Mouse (Mus musculus): Measurements from ENCODE around the gene Tmem160.

The Tmem160 gene

GRCm38 (mm10) chr7:16451656-16452055 lies 923 bp upstream of the Tmem160 start:
- no peak for DNase-seq

DNA sequence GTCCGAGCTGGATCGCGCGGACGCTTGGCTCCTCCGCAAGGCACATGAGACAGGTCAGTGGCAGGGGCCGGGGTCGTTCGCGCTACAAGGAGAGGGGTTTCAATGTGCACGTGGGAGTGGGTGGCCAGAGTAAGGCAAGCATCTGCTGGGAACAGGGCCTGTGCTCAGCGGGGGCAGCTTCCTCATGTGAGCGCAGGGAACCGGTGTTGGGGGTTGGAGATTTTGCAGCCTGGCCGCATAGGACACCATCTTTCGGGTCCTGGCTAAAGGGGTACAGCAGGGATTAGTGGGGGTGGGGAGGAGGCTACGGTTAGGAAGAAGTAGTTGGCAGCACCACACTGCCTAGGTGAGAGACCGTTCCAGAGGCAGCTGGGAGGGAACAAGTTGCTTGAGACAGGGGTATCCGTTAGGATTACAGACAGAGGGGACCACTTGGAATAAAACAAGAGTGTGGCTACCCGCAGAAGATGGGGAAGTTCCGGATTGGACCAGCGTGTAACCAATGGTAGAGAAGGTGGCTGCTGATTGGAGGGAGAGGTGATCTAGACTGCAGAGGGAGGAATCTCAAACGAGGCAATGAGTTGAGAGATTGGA lies 636 bp downstream of the Tmem160 start:
- DNase-seq, result peak; percentile 85

DNA sequence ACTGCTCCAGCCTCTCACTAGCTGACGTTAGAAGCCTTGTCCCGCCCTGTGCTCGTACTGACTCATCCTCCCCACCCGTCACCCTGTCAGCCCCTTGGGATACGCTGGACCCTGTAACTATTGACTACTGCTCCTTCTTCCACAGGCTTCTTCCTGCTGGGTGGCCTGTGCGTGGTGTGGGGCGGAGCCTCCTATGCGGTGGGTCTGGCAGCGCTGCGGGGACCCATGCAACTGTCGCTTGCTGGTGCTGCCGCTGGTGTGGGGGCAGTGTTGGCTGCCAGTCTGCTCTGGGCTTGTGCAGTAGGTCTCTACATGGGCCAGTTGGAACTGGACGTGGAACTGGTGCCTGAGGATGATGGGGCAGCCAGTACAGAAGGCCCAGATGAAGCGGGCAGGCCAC lies 2.4 kb downstream of the Tmem160 start:
- DNase-seq, result no peak

DNA sequence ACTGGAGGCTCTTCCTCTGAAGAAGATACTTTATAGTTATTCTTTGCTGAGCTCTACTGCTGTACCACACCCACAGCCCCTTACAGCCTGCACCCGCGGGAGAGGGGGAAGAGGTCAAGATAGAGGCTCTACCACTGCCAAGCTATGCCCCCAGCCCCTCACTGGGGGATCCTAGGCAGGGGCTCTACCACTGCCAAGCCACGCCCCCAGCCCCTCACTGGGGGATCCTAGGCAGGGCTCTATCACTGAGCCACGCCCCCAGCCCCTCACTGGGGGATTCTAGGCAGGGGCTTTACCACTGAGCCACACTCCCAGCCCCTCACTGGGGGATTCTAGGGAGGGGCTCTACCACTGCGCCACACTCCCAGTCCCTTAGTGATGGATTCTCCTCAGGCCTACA lies 3.7 kb downstream of the Tmem160 start:
- DNase-seq, result no peak

- DNase-seq, result no peak
These were observed 8.0 kb downstream of the Tmem160 start for GRCm38 (mm10) chr7:16460566-16460965.

GRCm38 (mm10) chr7:16461151-16461550 lies 8.6 kb downstream of the Tmem160 start:
- DNase-seq, result no peak

GRCm38 (mm10) chr7:16461705-16462104 lies 9.1 kb downstream of the Tmem160 start:
- no peak for DNase-seq

- DNase-seq, result peak; percentile 67
These were observed 10.6 kb downstream of the Tmem160 start for GRCm38 (mm10) chr7:16463214-16463613.

DNA sequence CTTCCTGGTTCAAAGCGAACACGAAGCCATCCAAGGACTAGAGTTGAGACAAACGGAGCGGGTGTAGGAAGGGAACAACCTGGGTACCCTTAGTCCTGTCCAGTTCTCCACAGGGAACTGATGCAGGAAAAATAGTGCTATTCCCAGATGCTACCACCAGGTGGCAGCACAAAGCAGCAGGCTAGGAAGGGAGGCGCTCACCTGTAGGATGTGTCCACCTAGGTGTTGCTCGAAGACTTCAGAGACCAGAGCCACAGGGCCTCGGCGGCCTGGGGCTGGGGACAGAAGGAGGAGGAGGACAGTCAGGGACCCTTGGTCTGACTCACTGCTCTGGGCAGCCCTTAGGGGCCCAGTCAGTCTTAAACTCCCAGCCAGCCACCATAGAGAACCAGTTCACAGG lies 12.6 kb downstream of the Tmem160 start:
- DNase-seq, result peak; percentile 54

DNA sequence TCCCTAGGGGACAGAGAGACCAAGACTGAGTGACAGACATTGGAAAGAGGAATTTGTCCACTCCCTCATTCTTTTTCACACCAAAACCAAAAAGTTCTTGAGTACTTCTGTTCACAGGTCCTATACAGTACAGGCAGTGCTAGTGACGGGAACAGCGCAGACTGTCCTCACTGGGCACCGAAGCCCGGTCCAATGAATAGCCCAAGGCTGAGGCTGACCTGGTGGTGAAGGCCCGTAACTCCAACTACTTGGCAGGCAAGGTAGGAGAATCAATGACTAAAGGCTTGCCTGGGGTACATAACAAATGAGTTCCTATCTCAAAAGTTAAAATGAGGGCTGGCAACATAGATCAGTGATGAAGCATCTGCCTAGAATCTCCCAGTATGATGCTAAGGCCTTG lies 13.0 kb downstream of the Tmem160 start:
- no peak for DNase-seq

- DNase-seq, result no peak
These were observed 14.0 kb downstream of the Tmem160 start for GRCm38 (mm10) chr7:16466565-16466964.

- no peak for DNase-seq
These were observed 15.5 kb downstream of the Tmem160 start for GRCm38 (mm10) chr7:16468115-16468514.

- DNase-seq, result no peak
These were observed 19.0 kb downstream of the Tmem160 start for GRCm38 (mm10) chr7:16471549-16471948.

- no peak for DNase-seq
These were observed 19.6 kb downstream of the Tmem160 start for GRCm38 (mm10) chr7:16472116-16472709.

- DNase-seq, result no peak
These were observed 21.3 kb downstream of the Tmem160 start for GRCm38 (mm10) chr7:16473847-16474246.

- no peak for DNase-seq
These were observed 21.9 kb downstream of the Tmem160 start for GRCm38 (mm10) chr7:16474445-16474844.

DNA sequence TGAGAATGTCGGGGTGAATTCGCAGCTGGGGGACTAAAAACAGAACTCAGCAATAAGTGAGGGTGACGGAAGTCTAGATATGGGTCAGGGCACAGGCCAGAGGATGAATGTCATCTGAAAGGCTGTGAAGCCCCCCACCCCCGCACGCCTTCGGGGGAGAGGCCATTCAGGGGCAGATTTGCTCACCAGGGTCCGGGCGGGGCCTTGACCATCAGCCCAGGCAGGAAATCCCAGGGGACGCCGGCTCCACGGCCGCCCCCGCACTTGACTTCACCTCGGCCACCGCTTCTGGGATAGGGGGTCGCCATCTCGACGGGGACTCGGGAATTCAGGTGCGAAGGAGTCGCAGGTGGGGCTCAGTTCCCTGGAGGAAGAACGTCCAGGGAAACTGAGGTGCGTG lies 22.7 kb downstream of the Tmem160 start:
- DNase-seq, result no peak

- DNase-seq, result no peak
These were observed 23.4 kb downstream of the Tmem160 start for GRCm38 (mm10) chr7:16475764-16476599.

DNA sequence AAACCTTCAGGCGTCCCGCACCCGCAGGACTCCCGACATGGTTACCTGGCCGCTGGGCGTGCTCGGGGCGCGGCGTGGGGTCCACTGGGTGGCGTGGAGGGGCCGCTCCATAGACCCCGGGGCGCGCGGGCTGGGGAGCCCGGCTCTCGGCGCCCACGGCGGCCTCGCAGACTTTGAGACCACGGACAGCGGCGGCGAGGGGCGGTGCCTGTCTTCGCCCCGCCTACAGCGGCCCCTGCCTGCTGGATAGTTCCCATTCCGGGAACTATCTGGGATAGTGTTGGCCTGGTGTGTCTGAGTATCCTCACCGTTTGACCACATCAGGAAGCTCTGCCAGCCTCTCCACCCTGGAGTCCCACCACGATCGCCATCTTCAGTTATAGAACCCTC lies 24.0 kb downstream of the Tmem160 start:
- DNase-seq, result no peak

- DNase-seq, result no peak
These were observed 25.0 kb downstream of the Tmem160 start, which contains the start of gene Npas1 for GRCm38 (mm10) chr7:16477628-16478027. Npas1 (minus strand) TSS chr7:16477728.

DNA sequence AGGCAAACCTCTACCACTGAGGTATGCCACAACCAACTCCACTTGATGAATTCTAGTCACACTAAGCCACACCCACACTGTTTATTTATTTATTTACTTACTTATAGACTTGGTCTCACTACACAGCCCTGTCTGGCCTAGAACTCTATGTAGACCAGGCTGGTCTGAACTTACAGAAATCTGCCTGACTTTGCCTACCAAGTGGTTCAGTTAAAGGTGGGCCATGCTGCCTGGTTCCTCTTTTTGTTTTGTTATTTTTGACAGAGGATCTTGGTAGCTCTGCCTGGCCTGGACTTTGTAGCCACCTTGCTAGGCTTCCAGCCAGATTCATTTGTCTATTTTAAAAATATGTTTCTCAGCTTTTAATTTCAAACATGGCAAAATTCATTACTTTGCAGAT lies 36.2 kb downstream of the Tmem160 start:
- no peak for DNase-seq

DNA sequence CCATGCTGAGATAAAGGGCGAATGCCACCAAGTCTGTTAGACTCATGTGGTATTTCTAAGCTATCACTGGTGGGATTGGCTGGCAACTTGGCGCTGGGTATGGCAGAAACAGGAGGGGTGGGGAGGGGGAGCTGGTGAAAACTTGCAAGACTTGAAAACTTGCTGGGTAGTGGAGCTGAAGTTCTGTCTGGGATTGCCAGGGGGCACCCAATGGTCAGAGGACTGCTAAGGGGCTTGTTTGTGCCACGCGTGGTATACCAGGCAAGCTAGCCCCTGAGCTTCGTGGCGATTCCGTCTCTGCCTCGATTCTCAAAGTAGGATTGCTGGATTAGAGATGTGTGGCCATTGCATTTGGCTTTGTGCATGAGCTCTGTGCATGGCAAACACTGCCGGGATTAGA lies 37.4 kb downstream of the Tmem160 start:
- DNase-seq, result no peak

- DNase-seq, result peak; percentile 50
These were observed 39.2 kb downstream of the Tmem160 start for GRCm38 (mm10) chr7:16491759-16492158.

- peak; percentile 53 for DNase-seq
These were observed 39.6 kb downstream of the Tmem160 start for GRCm38 (mm10) chr7:16492211-16492610.

All from right cerebral cortex, adult 18-20 months (tissue).